Mouse (Mus musculus) hindbrain, embryonic 12.5 days (tissue): ENCODE data around the gene Zbtb40. TPM values are rescaled to one million over a fixed set of nuclear protein-coding genes. Genes with fewer than 3 reads are reported as not detected.

ENCODE experiments used
- ATAC-seq: fragments of 200-750 bp; cut with Nextera tagmentation; 2 replicates; pipeline ENCODE4 v1.8.0; 2017; ENCODE audit warnings: moderate TSS enrichment; ENCODE audit not compliant: low FRiP score
- H3K27ac ChIP-seq: fragments of 300-500 bp; sonication (generic); 2 replicates; pipeline ENCODE4 v1.5.1; 2016; ENCODE audit warnings: mild to moderate bottlenecking
- H3K27me3 ChIP-seq: fragments of 300-500 bp; sonication (generic); 2 replicates; pipeline ENCODE4 v1.6.1; 2016; ENCODE audit warnings: mild to moderate bottlenecking
- H3K36me3 ChIP-seq: fragments of 300-500 bp; sonication (generic); 2 replicates; pipeline ENCODE4 v1.6.1; 2016; ENCODE audit warnings: mild to moderate bottlenecking
- H3K4me1 ChIP-seq: fragments of 300-500 bp; sonication (generic); 2 replicates; pipeline ENCODE4 v1.6.1; 2016
- H3K4me2 ChIP-seq: fragments of 300-500 bp; sonication (generic); replicated peaks from 2 replicates; pipeline ENCODE4 v1.6.1; 2016; ENCODE audit warnings: mild to moderate bottlenecking
- H3K4me3 ChIP-seq: fragments of 300-500 bp; sonication (generic); 2 replicates; pipeline ENCODE4 v1.5.1; 2016; ENCODE audit warnings: mild to moderate bottlenecking
- H3K9ac ChIP-seq: fragments of 300-500 bp; sonication (generic); 2 replicates; pipeline ENCODE4 v1.6.1; 2016; ENCODE audit warnings: mild to moderate bottlenecking, moderate library complexity
- H3K9me3 ChIP-seq: fragments of 300-500 bp; sonication (generic); replicated peaks from 2 replicates; pipeline ENCODE4 v1.6.1; 2016; ENCODE audit warnings: mild to moderate bottlenecking
- WGBS: fragments of 180-500 bp; shearing (Covaris S2); methylation state at CpG from one replicate; pipeline ENCODE4 v1.1.7; 2016; 5-methylcytosine and 5-hydroxymethylcytosine counted together
- polyA plus RNA-seq: library from polyadenylated mRNA; unstranded; fragments of >200 nt; fragmentation: Nextera tagmentation; extraction: Ambion mirVana; gene quantifications from 2 replicates; pipeline ENCODE4 v1.2.1, GENCODE M21; 2016

Zbtb40 gene
- polyA plus RNA-seq, 1 experiment from 2014 or later = 7.2 TPM

DNA sequence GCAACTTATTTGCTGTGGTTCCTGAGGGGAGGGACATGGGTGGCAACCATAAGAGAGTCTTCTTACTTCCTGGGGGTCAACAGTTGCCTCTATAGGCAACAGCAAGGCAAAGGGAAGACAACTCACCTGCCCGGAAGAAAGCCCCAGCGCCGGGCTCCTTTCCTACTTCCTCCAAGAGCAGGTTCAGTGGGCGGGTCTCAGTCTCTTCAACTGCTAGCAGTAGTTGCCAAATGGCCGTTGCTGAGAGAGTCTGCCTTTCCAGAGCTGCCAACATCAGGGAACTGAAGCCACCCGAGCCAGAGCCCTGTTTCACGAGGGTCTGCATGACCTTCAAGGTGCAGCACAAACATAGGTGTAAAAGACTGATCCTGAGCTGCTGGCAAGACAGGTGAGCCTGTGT, 50.2 kb downstream of the Zbtb40 start:
- H3K27ac ChIP-seq = no peak overlapping the region
- H3K4me1 ChIP-seq = no peaks in the 10 kb centered on the region
- no peaks in the 10 kb centered on the region for H3K9me3 ChIP-seq
- WGBS = 83% methylated on average over 7 of the region's 7 CpGs
- no peaks in the 10 kb centered on the region for H3K27me3 ChIP-seq
- ATAC-seq = no peak
- no peak overlapping the region for H3K9ac ChIP-seq
- H3K36me3 ChIP-seq = peaks cover 28% of the 10 kb centered on the region
- no peak overlapping the region for H3K4me2 ChIP-seq
- H3K4me3 ChIP-seq = no peak overlapping the region

GRCm38 (mm10) chr4:136997723-136998345, 50.8 kb downstream of the Zbtb40 start:
- peaks cover 28% of the 10 kb centered on the region for H3K36me3 ChIP-seq
- no peak overlapping the region for H3K27ac ChIP-seq
- H3K4me2 ChIP-seq = no peak overlapping the region
- WGBS = 91% methylated on average over 12 of the region's 12 CpGs
- no peak for ATAC-seq
- H3K27me3 ChIP-seq = no peaks in the 10 kb centered on the region
- no peak overlapping the region for H3K9ac ChIP-seq
- H3K9me3 ChIP-seq = no peaks in the 10 kb centered on the region
- no peak overlapping the region for H3K4me3 ChIP-seq
- no peaks in the 10 kb centered on the region for H3K4me1 ChIP-seq

- H3K9ac ChIP-seq = no peak overlapping the region
- ATAC-seq = no peak
- no peaks in the 10 kb centered on the region for H3K27me3 ChIP-seq
- H3K36me3 ChIP-seq = peaks cover 28% of the 10 kb centered on the region
- no peaks in the 10 kb centered on the region for H3K9me3 ChIP-seq
- H3K4me3 ChIP-seq = no peak overlapping the region
- H3K4me2 ChIP-seq = no peak overlapping the region
- H3K4me1 ChIP-seq = no peaks in the 10 kb centered on the region
- 77% methylated on average over 7 of the region's 7 CpGs for WGBS
- H3K27ac ChIP-seq = no peak overlapping the region
Observed at GRCm38 (mm10) chr4:136996933-136997332, 51.7 kb downstream of the Zbtb40 start.

DNA sequence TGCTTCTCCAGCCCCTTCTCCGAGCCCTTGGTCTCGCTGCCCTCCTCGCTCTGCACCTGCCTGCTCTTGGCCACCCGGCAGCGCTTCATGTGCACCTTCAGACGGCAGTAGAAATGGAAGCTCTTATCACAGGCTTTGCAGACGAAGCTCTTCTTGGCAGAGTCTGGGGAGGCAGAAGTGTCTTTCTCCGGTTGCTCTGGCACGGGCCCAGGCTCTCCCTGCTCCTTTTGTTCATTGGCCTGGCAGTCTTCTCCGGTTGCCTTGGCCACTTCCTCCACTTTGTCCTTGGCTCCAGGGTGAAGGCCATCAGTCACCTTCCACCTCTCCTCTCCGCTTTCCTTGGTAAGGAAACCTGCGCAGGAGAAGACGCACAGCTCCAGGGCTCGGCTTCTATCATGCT, 53.2 kb downstream of the Zbtb40 start:
- ATAC-seq = no peak
- Histone ChIP-seq H3K4me1 (no peaks in the 10 kb centered on the region), H3K9ac (no peak overlapping the region), H3K27ac (no peak overlapping the region), H3K27me3 (no peaks in the 10 kb centered on the region), H3K4me3 (no peak overlapping the region), H3K9me3 (no peaks in the 10 kb centered on the region), H3K4me2 (no peak overlapping the region), H3K36me3 (peaks cover 35% of the 10 kb centered on the region)
- 93% methylated on average over 14 of the region's 14 CpGs for WGBS

- Histone ChIP-seq H3K9me3 (no peaks in the 10 kb centered on the region), H3K27me3 (peaks cover 24% of the 10 kb centered on the region), H3K4me2 (no peak overlapping the region), H3K27ac (no peak overlapping the region), H3K36me3 (peaks cover 12% of the 10 kb centered on the region; the same call in 1 of the 2 replicates), H3K4me1 (peaks cover 16% of the 10 kb centered on the region), H3K9ac (no peak overlapping the region), H3K4me3 (no peak overlapping the region)
- WGBS = 60% methylated on average over 9 of the region's 9 CpGs
- ATAC-seq = no peak
Observed at GRCm38 (mm10) chr4:136981993-136982695, 66.5 kb downstream of the Zbtb40 start.

DNA sequence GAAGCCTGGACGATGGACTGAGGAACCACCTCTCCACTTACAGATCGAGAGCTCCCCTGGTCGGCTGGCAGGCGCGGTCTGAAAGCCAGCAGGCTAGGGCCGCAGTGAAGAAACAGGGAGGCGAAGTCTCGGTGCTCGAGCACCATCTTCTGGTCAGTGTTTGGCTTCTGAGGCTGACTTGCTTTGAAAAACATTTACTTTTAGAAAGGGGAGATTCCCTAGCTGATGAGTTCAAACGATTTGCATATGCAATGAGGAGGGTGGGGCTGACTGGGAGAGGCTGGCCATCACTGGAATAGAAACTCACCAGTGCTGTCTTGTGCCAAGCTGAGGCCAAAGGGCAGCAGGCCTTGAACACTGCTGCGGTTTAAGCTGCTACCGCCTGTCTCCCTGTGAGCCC, 67.3 kb downstream of the Zbtb40 start:
- H3K27ac ChIP-seq = no peak overlapping the region
- H3K4me1 ChIP-seq = peaks cover 16% of the 10 kb centered on the region
- ATAC-seq = peak; percentile 75
- WGBS = 3% methylated on average over 12 of the region's 12 CpGs
- H3K4me2 ChIP-seq = no peak overlapping the region
- no peak overlapping the region for H3K9ac ChIP-seq
- no peak overlapping the region for H3K4me3 ChIP-seq
- no peaks in the 10 kb centered on the region for H3K9me3 ChIP-seq
- H3K36me3 ChIP-seq = peaks cover 9% of the 10 kb centered on the region; the same call in 1 of the 2 replicates
- peaks cover 24% of the 10 kb centered on the region for H3K27me3 ChIP-seq

DNA sequence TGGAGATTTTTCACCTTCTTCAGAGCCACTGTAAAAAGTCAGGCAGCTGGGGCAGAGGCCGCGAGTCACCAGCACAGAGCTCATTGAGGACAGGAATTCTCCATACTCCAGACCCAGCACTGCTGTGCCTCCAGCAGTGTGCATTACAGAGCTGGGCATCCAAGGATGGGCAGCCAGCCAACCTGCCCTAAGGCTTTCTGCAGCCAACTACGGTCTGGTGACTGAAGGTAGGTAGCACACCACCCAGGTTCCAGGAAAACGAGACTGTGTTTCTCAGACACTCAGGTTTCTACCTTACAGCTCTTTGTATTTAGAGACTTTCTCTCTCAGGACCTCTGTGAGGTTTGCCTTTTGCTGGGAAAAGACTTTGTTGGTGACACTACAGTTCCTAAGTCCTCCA, 67.7 kb downstream of the Zbtb40 start:
- H3K27me3 ChIP-seq = peaks cover 24% of the 10 kb centered on the region

GRCm38 (mm10) chr4:136977244-136977643, 71.4 kb downstream of the Zbtb40 start:
- no peak for ATAC-seq
- no peak overlapping the region for H3K4me2 ChIP-seq
- 52% methylated on average over 8 of the region's 8 CpGs for WGBS
- H3K4me1 ChIP-seq = peaks cover 27% of the 10 kb centered on the region
- no peak overlapping the region for H3K27ac ChIP-seq
- no peaks in the 10 kb centered on the region for H3K36me3 ChIP-seq
- no peak overlapping the region for H3K9ac ChIP-seq
- H3K27me3 ChIP-seq = peaks cover 29% of the 10 kb centered on the region
- H3K9me3 ChIP-seq = no peaks in the 10 kb centered on the region
- no peak overlapping the region for H3K4me3 ChIP-seq

More for the DNA sequence above, 67.7 kb downstream of the Zbtb40 start:
- Histone ChIP-seq H3K9me3 (no peaks in the 10 kb centered on the region), H3K4me3 (no peak overlapping the region), H3K36me3 (peaks cover 5% of the 10 kb centered on the region; the same call in 1 of the 2 replicates), H3K27ac (no peak overlapping the region), H3K4me2 (no peak overlapping the region), H3K4me1 (peaks cover 16% of the 10 kb centered on the region), H3K9ac (no peak overlapping the region)
- peak; percentile 12; the same call in 1 of the 2 replicates for ATAC-seq
- WGBS = 68% methylated on average over 4 of the region's 4 CpGs

DNA sequence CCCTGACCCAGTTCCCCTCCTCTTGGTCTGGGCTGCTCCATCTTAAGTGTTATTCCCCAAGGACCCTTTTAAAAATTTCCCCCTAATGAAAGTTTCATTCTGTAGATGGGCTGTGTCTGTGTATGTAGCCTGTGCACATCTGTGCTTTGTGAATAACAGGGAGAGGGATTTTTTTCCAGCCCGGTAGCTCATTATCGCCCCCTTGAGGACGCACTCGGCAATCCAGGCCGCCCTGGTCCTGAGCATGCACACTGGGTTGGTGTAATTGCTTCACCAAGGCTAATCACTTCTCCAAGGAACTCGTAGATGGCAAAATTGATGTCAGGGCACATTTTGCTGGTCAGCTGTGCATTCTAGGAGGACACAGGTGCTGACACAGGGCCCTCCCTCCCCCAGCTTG, 77.7 kb downstream of the Zbtb40 start:
- no peak for ATAC-seq
- Histone ChIP-seq H3K9ac (no peak overlapping the region), H3K27ac (no peak overlapping the region), H3K36me3 (no peaks in the 10 kb centered on the region), H3K27me3 (peaks cover 58% of the 10 kb centered on the region), H3K4me2 (no peak overlapping the region), H3K4me3 (no peak overlapping the region), H3K9me3 (no peaks in the 10 kb centered on the region), H3K4me1 (peaks cover 53% of the 10 kb centered on the region)
- 12% methylated on average over 6 of the region's 6 CpGs for WGBS

DNA sequence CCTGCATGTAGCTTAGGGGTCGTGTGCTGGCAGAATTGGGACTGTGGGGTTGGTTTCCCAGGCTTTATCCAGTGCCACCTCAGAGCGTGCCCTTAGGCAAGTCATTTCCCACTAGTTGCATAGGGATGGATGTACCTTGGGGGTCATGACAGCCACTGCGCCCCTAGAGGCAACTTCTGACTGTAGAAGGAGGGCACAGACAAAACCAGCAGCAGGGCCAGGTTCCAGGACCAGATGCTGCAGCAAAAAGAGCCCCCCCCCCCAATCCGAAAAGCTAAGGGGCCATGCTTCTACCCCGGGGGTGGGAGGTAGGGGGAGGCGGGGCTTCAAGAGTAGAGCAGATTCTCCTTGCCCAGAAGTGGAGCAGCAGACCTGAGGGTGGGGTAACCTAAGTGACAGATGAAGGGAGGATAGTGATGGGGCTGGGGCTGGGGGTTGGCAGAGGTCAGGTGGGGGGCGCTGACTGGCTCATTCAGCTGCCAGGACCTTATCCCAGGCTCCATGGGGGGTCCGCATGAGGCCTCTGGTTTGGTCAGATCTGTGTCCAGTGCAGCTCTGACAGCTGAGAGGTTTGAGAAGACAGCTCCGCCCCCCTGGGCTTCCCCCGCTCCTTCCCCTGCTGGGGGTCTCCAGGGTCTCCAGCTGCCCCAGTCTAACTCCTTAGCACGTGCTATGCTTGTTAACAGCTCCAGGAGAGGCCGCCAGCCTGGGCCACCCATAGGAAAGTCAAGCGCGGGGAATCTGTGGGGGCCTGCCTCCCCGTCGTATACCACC, 78.9 kb downstream of the Zbtb40 start:
- no peaks in the 10 kb centered on the region for H3K9me3 ChIP-seq
- no peaks in the 10 kb centered on the region for H3K36me3 ChIP-seq
- no peak overlapping the region for H3K4me3 ChIP-seq
- peaks cover 66% of the 10 kb centered on the region for H3K27me3 ChIP-seq
- peaks cover 64% of the 10 kb centered on the region for H3K4me1 ChIP-seq
- no peak overlapping the region for H3K27ac ChIP-seq
- H3K9ac ChIP-seq = no peak overlapping the region
- 25% methylated on average over 16 of the region's 16 CpGs for WGBS
- ATAC-seq = no peak
- no peak overlapping the region for H3K4me2 ChIP-seq

GRCm38 (mm10) chr4:136969096-136969495, 79.5 kb downstream of the Zbtb40 start:
- Histone ChIP-seq H3K9ac (no peak overlapping the region), H3K27me3 (peaks cover 72% of the 10 kb centered on the region), H3K36me3 (no peaks in the 10 kb centered on the region), H3K4me3 (no peak overlapping the region), H3K4me1 (peaks cover 60% of the 10 kb centered on the region), H3K27ac (no peak overlapping the region), H3K4me2 (no peak overlapping the region), H3K9me3 (no peaks in the 10 kb centered on the region)
- ATAC-seq = no peak
- WGBS = 47% methylated on average over 8 of the region's 8 CpGs

GRCm38 (mm10) chr4:136967511-136967910, 81.1 kb downstream of the Zbtb40 start:
- no peak overlapping the region for H3K4me3 ChIP-seq
- H3K4me2 ChIP-seq = no peak overlapping the region
- ATAC-seq = no peak
- H3K4me1 ChIP-seq = peaks cover 67% of the 10 kb centered on the region
- no peaks in the 10 kb centered on the region for H3K9me3 ChIP-seq
- no peaks in the 10 kb centered on the region for H3K36me3 ChIP-seq
- 0 out of 2 replicates have a peak overlapping the region, but pooled peaks have one; percentile 13 for H3K9ac ChIP-seq
- peaks cover 82% of the 10 kb centered on the region for H3K27me3 ChIP-seq
- 0 out of 2 replicates have a peak overlapping the region, but pooled peaks have one; percentile 35 for H3K27ac ChIP-seq
- WGBS = 31% methylated on average over 9 of the region's 9 CpGs
